Mouse (Mus musculus) mouse trophoblast stem cell (cell line): ENCODE measurements around the gene Traf5.

Source experiments
- in situ Hi-C, 2 experiments: fragments of 300-500 bp; cut with MseI, MboI; formaldehyde crosslinking; loops; 2 replicates in 1 of 2; 3 replicates in 1 of 2; pipeline ENCODE4 v1.15.1; 2025

The Traf5 gene

DNA sequence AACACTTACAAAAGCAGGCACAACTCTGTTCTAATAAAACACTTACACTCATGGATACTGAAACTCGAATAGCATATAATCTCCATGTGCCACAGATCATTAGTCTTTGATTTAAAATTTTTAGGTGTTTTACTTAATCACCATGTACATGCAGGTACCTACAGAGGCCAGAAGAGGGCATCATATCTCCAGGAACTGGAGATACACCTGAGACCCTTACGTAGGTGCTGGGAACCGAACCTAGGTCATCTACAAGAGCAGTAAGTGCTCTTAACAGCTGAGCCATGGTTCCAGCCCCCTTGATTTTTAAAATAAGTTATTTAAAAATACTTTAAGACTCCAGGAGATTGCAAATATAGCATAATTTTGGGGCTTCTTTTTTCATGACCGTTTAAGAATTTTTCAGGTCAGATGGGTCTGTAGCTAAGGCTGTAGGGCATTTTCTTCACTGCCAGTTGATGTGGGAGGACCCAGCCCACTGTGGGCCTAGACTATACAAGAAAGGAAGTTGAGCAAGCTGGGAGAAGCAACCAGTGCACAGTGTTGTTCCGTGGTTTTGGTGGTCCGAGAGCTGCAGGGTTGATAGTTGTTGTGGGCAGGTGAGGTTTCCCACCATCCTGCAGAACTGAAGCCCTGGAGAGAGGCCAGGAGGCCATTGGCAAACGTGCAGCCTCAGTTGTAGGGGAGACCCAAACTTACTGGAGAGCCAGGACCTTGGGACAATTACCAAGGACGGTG lies 29.0 kb downstream of the Traf5 start:
- in situ Hi-C loops, result no loop called here

DNA sequence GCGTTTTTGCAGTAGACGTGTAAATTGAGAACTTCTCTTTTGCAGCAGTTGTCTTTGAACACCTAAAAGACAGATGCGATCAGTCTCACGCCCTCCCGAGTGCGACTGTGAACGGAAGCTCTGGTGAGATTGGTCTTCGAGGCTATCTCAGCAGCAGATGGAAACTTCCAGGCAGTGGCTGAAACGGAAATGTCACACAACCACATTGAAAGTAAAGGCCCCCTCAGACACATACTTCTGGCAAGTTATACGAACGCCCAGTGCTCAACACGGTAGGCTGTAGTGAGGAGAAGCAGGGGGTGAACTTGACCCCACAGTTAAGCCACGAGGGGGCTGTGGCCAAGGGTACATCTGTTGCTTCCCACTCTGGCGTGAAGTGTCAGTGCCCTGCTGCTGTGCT lies 29.7 kb downstream of the Traf5 start:
- in situ Hi-C loops, result no loop called here

DNA sequence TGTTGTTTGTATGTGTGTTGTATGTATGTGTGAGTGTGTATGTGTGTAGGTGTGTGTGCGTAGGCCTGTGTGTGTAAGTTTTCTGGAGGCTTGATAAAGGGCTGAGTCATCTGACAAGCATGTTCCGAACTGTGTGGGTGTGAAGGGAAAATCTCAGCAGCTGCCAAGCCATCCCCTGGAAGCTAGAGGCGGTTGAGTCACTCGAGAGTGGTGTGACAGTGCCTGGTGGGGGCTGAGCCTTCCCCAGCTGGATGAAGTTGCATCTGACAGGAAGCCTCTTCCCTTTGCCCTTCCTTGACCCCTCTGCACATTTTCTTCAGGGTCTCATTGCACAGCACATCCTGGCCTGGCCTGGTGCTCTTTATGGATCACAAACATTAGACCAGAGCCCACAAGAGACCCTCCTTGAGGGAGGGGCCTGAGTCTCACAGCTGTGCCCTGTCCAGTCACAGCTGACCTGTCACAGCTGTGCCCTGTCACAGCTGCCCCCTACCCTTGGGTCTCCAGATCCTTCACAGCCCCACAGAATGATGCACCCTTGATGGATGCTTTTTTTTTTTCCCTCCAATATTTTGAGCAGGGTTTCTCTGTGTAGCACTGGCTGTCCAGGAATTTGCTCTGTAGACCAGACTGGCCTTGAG lies 30.6 kb downstream of the Traf5 start:
- in situ Hi-C loops, result no loop called here

DNA sequence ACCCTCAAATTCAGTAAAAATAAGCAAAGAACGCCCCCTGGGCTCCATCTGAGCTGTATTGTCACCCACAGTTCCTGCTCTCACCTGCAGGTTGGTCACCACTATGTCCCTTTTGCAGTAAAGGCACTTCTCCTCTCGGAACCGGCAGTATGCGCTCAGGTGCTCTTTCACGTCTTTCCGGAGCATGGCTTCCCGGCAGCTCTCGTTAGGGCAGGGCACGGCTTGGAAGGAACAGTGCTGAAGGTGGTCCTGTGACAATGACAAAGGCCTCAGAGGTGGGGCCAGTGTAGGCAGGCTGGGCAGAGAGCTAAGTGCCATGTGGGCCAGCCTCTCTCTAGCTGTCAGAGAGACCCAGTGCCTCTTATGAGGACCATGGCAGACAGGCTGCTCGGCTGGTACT lies 33.4 kb downstream of the Traf5 start:
- in situ Hi-C loops, result no loop called here

DNA sequence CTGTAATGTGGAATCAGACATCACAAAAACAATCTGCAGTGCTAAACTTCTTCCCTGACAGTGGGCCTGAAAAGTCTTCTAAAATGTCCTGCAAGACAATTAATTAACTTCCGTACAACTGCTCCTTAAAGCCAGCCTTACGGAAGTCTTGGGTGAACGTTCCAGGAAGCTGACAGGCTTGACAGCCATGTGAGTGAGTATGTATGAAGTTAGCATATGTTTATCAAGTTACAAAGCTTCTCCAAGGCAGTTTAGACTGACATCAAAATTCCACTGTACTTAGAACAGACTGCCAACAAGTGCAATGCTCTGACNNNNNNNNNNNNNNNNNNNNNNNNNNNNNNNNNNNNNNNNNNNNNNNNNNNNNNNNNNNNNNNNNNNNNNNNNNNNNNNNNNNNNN lies 38.6 kb downstream of the Traf5 start:
- in situ Hi-C loops, result no loop called here

DNA sequence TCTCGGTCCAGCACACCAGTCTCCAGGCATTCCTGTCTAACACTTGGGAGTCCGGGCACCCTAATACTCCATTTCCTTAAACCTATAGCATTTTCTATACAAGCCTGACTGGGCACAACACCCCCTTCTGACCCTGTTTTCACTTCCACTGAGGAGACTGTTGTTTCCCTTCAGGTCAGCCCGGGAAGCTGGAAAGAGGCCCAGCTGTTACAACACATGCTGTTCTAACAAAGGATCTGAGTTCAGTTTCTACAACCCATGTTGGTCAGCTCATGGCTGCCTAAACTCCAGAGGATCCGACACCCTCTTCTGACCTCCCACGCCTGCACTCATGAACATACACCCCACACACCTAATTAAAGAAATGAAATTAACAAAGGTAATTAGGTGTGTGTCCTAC lies 39.4 kb downstream of the Traf5 start:
- in situ Hi-C loops, result no loop called here

DNA sequence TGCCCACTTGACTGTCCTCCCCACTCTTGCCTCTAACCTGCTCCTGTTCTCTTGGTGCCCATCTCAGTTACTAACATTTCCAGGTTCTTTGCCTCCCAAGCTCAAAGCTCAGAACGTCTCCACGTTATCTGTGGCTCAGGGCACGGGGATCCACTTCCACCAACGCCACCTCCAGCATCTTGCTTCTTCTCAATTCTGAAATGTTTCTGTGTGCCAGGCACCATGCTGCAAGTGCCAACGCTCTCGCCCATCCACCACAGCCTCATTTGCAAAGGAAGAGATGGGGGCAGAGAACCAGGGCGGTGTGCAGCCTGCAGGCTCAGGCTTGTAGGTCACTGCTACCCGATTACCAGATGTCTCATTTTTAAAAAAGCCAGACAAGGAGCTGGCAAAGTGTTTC lies 39.9 kb downstream of the Traf5 start:
- in situ Hi-C loops, result no loop called here

DNA sequence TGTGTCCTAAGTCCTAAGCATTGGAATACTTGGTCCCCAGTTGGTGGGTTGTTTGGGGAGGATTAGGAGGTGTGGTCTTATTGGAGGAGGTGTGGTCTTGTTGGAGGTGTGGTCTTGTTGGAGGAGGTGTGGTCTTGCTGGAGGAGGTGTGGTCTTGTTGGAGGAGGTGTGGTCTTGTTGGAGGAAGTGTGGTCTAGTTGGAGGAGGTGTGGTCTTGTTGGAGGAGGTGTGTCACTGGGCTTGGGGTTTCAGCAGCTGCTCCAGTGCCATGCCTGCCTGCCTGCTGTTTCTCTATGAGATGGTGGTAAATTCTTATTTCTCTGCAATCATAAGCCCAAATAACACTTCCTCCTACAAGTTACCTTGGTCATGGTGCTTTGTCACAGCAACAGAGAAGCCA lies 93.3 kb downstream of the Traf5 start:
- in situ Hi-C loops, result no loop called here

DNA sequence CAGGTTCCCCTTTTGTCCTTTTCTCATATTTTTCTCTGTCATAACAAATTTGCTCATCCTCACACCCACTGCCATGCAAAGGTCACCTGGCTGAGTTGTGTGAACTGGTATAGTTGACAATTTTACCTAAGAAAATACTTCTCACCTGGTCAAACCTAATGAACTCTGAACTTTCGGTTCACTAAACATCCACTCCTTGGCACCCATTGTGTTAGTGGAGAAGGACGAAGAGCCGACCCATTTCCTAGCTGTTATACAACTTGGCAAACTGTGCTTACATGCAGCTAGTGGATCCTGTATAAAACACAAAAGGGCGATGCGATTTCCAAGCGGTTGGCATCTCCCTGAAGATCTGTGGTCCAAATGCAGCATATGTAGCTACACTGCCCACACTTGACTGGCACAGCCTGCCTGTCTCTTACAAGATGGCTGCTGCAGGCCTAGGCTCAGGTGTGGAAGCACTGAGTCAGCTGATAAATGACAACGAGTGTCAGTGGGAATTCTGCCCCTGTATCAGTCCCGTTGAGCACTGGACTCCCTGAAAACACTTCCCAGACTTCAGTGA lies 95.7 kb downstream of the Traf5 start:
- in situ Hi-C loops, result no loop called here

DNA sequence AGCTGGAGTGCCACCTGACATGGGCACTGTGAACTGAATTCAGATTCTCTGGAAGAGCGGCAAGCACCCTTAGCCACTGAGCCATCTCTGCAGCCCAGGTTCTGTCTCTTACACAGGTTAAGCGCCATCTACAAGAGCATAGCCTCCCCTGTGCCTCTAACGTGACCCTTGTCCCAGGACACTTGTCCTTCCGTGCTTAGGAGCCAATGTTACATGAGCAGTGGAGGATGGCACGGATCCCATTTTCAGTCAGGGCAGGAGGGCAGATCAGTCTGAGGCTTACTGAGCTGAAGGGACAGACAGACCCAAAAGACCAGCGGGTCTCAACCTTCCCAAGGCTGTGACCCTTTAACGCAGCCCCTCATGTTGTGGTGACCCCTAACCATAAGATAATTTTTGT lies 96.4 kb downstream of the Traf5 start:
- in situ Hi-C loops, result no loop called here

DNA sequence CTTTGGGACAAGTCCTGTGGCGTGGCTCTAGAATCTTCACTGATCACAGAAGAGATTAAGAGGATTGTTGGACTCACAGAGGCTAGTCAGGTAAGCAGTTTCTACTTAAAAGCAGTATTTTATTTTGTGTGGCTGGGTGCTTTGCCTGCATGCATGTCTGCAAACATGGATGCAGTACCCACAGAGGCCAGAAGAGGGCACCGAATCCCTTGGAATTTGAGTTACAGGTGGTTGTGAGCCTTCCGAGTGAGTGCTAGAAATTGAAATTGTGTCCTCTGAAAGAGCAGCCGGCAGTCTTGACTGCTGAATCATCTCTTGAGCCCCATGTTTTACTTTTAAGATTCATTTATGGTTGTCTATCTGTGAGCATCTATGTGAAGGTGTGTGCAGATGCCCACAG lies 96.9 kb downstream of the Traf5 start:
- in situ Hi-C loops, result no loop called here

DNA sequence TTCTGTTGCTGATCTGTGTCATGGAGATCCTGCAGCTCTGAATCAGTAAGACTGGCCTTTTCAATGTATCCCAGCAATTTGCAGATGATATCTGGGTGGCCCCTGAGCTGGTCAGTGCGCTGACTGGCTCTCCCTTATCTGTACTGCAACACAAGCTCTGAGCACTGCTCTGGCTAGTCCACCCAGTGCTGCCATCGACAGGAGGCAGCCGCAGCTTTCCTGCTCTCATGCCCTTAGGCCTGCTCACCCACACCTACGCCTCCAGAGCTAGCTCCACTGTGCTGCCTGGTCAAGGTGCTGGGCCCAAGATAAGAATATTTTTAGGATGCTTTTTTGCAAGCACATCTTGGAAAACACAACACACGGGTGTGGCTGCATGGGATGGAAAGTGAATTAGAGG lies 97.9 kb downstream of the Traf5 start:
- in situ Hi-C loops, result no loop called here

DNA sequence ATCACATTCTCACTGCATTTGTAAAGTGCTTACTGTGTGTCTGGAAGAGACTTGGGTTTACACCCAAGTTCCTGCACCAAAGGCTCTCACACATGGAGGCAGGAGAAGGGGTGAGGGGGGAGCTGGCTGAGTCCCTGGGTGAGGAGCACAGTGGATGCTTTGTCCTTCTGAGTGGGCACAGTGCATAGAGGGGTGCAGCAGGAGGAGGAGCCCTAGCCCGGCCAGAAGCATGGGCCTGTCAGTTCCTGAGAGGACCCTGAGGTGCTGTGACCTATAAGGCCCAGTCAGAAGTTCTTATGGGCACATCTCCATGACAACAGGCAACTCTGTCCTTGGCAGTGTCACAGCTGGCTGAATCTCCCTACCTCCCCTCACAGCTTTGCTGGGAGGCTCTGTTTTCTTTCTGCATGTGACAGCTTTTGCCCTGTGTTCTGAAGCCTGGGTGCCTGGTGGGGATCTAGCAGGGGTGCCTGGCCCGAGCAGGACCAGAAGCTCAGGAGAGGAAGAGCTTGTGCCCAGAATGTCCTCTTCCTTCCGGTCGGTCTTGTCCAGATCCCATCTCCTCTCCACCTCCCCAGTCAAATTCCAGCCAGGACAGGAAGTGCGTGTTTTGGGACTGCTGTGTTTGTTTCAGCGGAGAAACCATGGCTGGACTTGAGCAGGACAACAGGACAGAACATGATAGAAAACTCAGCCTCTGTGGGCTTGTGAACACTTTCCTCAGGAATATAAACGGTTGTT lies 100.1 kb downstream of the Traf5 start:
- in situ Hi-C loops, result no loop called here

DNA sequence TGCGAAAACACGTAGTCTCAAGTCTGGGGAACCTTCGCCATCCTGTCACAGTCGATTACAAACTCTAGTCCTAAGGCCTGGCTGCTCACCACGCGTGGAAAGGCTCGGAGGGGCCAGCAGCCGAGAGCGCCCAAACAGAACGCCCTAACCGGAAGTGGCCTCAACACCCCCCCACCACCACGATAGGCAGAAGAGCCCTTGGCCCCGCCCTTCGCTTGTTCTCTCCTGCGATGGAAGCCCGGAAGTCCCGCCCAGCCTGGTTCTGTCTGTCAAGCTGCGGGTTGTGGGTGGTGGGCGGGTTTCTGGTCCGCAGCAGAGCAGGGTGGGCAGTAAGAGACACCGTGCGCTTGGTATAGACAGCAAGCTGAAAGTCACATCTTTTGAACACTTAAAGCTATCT lies 102.4 kb downstream of the Traf5 start:
- in situ Hi-C loops, result no loop called here

DNA sequence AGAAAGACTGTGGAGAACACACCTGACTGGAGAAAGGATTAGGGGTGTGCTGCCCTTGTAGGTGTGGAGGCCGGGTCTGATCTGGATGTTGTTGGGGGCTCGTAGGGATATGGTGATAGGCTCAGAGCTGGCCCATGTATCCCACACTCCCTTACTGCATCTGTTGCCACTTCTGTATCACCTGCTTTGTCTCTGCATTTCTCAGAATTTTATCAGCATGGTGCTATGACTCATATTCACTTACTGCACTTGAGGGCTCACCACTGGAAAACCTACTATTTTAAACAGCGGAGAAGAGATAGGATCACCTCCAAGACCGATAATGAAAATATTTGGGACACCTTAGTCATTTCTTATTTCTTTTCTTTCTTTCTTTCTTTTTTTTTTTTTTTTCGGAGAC lies 103.3 kb downstream of the Traf5 start:
- in situ Hi-C loops, result no loop called here

DNA sequence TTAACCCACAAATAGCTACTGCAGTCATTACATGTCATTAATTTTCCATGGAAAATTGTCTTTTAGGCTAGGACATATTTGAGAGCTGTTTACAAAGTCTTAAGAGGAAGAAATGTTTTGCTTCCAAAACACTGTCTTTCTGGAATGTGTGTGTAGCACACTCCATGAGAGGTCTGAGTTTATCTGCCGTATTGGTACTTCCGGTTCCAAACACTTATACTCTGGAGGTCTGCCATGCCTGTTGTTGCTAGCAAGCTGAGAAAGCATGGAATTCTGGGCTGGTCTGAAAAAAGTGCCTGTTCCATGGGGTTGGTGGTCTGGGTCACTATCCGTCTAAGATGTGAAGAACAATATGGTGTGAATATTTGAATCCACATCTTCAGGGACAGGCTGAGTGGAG lies 103.7 kb downstream of the Traf5 start:
- in situ Hi-C loops, result no loop called here

DNA sequence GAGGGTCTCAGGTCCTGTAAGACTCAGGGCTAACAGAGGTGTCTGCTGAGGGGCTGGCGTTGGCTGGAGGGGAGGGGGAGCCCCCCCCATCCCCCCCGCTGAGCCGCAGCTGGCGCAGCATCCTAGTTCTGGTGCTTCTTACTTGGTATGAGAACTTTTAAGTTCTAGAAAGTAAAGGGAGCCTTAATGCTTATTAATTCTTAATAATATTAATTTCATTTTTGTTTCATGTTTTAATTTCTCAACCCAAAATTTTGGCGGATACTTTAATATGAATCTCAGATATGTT lies 104.9 kb downstream of the Traf5 start:
- in situ Hi-C loops, result no loop called here

DNA sequence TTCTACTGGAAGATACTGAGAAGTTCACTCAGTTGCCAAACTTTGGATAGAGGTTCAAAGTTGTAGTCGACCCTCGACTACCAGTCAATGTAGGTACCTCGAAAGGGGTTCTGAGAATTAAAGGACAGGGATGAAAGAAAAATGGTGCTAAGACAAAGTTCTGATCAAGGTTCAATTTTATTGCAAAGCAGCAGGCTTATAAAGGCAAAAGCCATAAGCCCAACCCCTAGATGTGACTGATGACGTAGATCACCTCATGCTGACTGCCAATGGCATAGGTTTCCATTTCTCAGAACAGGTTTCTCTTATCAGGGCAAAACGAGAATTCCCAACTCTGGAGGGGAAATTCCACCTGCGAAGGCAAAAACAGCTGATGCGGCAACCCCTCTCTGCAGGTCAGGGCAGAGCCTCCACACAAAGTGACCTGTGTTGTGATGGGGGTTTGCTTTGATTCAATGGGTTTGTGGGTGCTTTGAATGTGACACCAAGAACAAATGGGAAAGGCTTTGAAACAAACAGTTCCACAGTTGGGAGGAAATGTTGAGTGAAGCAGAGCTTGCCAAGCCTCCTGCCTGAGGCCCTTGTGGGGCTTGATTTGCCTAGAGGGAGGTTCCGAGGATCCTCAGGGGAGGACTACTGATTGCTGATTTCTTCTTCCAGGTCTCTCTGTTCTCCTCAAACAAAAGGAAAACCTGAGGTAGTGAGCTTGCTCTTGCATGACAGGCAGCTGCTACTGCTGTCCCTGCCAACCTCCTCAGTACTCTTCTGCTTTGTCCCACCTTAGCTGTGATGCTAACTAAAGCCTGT lies 105.5 kb downstream of the Traf5 start:
- in situ Hi-C loops, result no loop called here

DNA sequence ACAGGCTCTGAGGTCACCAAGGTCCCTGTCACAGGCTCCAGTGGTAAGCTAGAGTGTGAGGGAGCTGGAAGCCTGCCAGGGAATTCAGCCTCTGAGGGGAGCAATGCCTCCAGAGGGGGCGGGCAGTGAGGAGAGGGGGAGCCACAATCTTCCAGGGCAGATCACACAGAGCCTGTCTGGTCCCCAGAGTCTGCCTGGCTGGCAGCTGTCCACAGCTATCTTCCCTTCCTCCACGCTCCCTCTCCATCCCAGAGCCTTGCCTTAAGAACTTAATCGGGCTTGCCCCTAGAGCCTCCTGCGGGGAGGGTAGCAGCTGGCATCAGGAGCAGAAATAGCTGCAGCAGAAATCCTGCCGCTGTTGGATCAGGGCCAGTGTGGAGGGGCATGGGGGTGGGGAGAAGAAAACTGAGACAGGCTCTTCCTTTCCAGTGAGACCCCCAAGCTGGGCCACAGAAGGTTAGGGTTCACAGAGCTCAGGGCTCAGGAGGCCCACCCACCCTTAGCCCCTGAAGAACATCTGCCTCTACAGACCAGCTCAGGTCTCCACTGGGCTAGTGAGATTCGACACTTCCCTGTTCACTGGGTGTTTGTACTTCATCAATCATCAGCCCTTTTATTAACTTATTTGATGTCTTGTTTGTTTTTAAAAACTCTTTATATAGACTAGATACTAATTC lies 110.8 kb downstream of the Traf5 start:
- in situ Hi-C loops, result no loop called here

DNA sequence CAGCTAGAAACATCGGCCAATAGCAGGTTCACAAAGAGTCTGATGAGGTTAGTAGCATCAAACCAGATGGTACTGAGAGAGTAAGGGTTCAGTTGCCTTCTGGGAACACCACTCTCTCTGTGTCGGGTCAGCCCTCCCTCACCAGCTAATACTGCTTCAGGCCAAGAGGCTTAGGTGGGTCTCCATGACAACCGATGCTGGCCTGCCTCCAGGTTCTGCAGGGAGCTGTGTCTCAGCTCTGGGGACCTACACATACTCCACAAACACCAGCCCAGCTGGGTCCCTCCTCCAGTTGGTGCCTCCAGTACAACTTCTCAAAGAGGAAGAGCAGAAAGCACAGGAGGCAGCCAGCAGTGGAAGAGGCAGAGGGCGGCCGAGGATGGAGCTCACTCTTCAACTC lies 115.2 kb downstream of the Traf5 start, which contains the start of gene Rd3:
TSS of gene Rd3 (plus strand) at position 184 of the 400 bp plus-strand sequence.
- in situ Hi-C loops, result no loop called here
